In the genomic region with DNA sequence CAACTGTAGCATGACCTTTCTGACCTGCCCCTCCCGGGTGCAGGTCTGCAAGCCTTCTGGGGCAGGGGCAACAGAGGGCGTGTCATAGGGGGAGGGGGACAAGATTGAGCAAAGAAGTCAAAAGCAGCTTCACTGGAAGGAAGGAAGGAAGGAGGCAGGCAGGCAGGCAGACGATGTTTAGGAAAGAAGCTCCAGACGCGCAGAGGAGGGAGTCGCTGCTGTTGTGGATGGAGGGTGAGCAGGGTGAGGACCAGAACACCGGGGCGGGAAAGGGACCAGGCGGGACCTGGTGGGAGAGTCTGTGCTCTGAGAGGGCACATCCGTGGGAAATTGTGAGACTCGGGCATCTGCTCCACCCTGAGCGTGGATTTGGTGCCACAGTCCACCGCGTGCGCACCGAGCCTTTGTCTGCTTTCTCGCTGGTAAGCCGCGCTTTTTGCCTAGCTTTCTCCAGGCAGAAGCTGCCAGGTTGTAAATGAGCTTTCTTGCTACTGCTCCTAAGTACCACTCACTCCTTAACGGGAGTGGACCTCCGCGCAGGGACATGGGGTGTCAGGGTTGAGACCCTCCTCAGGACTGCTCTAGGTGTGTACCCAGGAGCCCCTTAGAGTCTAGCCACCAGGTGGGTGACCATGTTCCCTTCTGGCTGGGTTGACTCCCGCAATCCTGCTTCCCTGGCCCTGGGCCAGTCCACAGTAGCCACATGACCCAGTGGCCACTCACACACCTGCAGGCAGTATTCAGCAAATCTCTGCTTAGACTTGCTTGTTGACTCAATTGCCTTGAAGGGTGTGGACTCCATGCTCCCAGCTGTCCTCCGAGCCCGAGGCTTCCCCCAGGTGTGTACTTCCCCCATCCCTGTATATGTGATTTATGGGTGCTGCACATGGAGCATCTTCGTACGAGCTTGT, we compare ENCODE assay signal across 8 mouse cellular contexts.
DNase-seq lines count a peak whose midpoint lies in the region; ATAC-seq and TF ChIP-seq lines count a peak whose summit lies in the region.

No protein-coding gene starts in this region.

- no peak for TF ChIP-seq POLR2A in small intestine, adult 2 months (IDR thresholded peaks at IDR 0.05; ENCODE audit: low read depth, low read length)

- peak overlapping the region; percentile 90 for H3K4me2 ChIP-seq in lung, embryonic 16.5 days (ENCODE audit: low read depth, low read length)
- peak overlapping the region; percentile 95 for H3K4me2 ChIP-seq in embryonic facial prominence, embryonic 15.5 days (replicated peaks)
- peak overlapping the region; percentile 88 for H3K4me2 ChIP-seq in limb, embryonic 13.5 days (replicated peaks)

- H3K36me3 ChIP-seq in lung, embryonic 16.5 days (ENCODE audit: control insufficient read depth, insufficient read depth, low read length) = no peaks in the 10 kb centered on the region
- no peaks in the 10 kb centered on the region for H3K36me3 ChIP-seq in embryonic facial prominence, embryonic 15.5 days
- H3K36me3 ChIP-seq in limb, embryonic 13.5 days = no peaks in the 10 kb centered on the region
- no peaks in the 10 kb centered on the region for H3K36me3 ChIP-seq in small intestine, adult 2 months (ENCODE audit: control insufficient read depth, insufficient read depth, low read length)

- peaks cover 19% of the 10 kb centered on the region for H3K4me1 ChIP-seq in lung, embryonic 16.5 days (replicated peaks; ENCODE audit: control insufficient read depth, insufficient read depth, low read length)
- H3K4me1 ChIP-seq in embryonic facial prominence, embryonic 15.5 days = peaks cover 36% of the 10 kb centered on the region
- H3K4me1 ChIP-seq in limb, embryonic 13.5 days = peaks cover 36% of the 10 kb centered on the region
- H3K4me1 ChIP-seq in small intestine, adult 2 months (ENCODE audit: control insufficient read depth, insufficient read depth, insufficient read length, low read length) = 0 out of 2 replicates have a peak, but pooled peaks cover 3% of the 10 kb centered on the region

- no peak overlapping the region; the same call in 1 of the 2 replicates for H3K9ac ChIP-seq in lung, embryonic 16.5 days (ENCODE audit: low read length)
- no peak overlapping the region for H3K9ac ChIP-seq in embryonic facial prominence, embryonic 15.5 days
- peak overlapping the region; percentile 76 for H3K9ac ChIP-seq in limb, embryonic 13.5 days

- TF ChIP-seq CTCF in small intestine, adult 2 months (IDR thresholded peaks at IDR 0.05; ENCODE audit: extremely low read depth, insufficient read length, insufficient replicate concordance, low read depth, low read length) = no peak

- H3K27me3 ChIP-seq in lung, embryonic 16.5 days (ENCODE audit: control insufficient read depth, insufficient read depth, low read depth, low read length) = peaks cover 58% of the 10 kb centered on the region
- peaks cover 72% of the 10 kb centered on the region for H3K27me3 ChIP-seq in embryonic facial prominence, embryonic 15.5 days
- H3K27me3 ChIP-seq in limb, embryonic 13.5 days = peaks cover 62% of the 10 kb centered on the region
- peaks cover 42% of the 10 kb centered on the region for H3K27me3 ChIP-seq in small intestine, adult 2 months (ENCODE audit: control insufficient read depth, insufficient read depth, low read length)

- peak overlapping the region; percentile 71 for H3K4me3 ChIP-seq in lung, embryonic 16.5 days (ENCODE audit: low read length)
- peak overlapping the region; percentile 69 for H3K4me3 ChIP-seq in embryonic facial prominence, embryonic 15.5 days (replicated peaks)
- peak overlapping the region; percentile 75 for H3K4me3 ChIP-seq in limb, embryonic 13.5 days
- peak overlapping the region; percentile 87 for H3K4me3 ChIP-seq in small intestine, adult 2 months (ENCODE audit: low read depth, low read length)

- no peak for DNase-seq in lung, postnatal 25 days (ENCODE audit: low spot score)
- DNase-seq in urinary bladder, adult 2 months (ENCODE audit: low spot score) = no peak
- no peak for DNase-seq in layer of hippocampus, adult 9-10 months (ENCODE audit: low spot score)
- no peak for DNase-seq in gastrocnemius, postnatal 4 days (ENCODE audit: low spot score in 2 of 2)

- ATAC-seq in lung, embryonic 16.5 days (ENCODE audit: low read depth) = no peak
- ATAC-seq in embryonic facial prominence, embryonic 15.5 days (ENCODE audit: insufficient number of reproducible peaks, low FRiP score, low TSS enrichment, low read depth) = no peak
- no peak for ATAC-seq in limb, embryonic 13.5 days (ENCODE audit: low FRiP score, low read depth)

- whole genome bisulfite sequencing in lung, embryonic 16.5 days = 13% methylated on average over 27 of the region's 27 CpGs
- WGBS in embryonic facial prominence, embryonic 15.5 days = 12% methylated on average over 27 of the region's 27 CpGs
- 10% methylated on average over 27 of the region's 27 CpGs for WGBS in limb, embryonic 13.5 days
- 13% methylated on average over 27 of the region's 27 CpGs for WGBS in small intestine, adult 2 months

- H3K27ac ChIP-seq in lung, embryonic 16.5 days (ENCODE audit: low read length) = no peak overlapping the region
- H3K27ac ChIP-seq in embryonic facial prominence, embryonic 15.5 days (replicated peaks) = no peak overlapping the region
- H3K27ac ChIP-seq in limb, embryonic 13.5 days = no peak overlapping the region
- no peak overlapping the region for H3K27ac ChIP-seq in small intestine, adult 2 months (ENCODE audit: insufficient read depth, low read depth, low read length)

- H3K9me3 ChIP-seq in lung, embryonic 16.5 days (ENCODE audit: control insufficient read depth, low read length) = no peaks in the 10 kb centered on the region
- no peaks in the 10 kb centered on the region for H3K9me3 ChIP-seq in embryonic facial prominence, embryonic 15.5 days (replicated peaks)
- no peaks in the 10 kb centered on the region for H3K9me3 ChIP-seq in limb, embryonic 13.5 days
